Mouse (Mus musculus) lung, embryonic 16.5 days (tissue): Measurements from ENCODE around the gene Prpsap1. TPM values are rescaled to one million over a fixed set of nuclear protein-coding genes. Genes with fewer than 3 reads are reported as not detected.

Experiments
- ATAC-seq: fragments of 200-750 bp; cut with Nextera tagmentation; 2 replicates; pipeline ENCODE4 v1.8.0; 2017; ENCODE audit warnings: low read depth, mild to moderate bottlenecking, moderate library complexity
- H3K27ac ChIP-seq: fragments of 300-500 bp; sonication (generic); 2 replicates; pipeline ENCODE4 v1.5.1; 2014; ENCODE audit warnings: mild to moderate bottlenecking, control low read depth, low read length
- H3K27me3 ChIP-seq: fragments of 300-500 bp; sonication (generic); 2 replicates; pipeline ENCODE4 v1.6.1; 2014; ENCODE audit warnings: low read depth, low read length, mixed read lengths; ENCODE audit not compliant: control insufficient read depth, insufficient read depth
- H3K36me3 ChIP-seq: fragments of 300-500 bp; sonication (generic); 2 replicates; pipeline ENCODE4 v1.6.1; 2014; ENCODE audit warnings: low read length; ENCODE audit not compliant: control insufficient read depth, insufficient read depth
- H3K4me1 ChIP-seq: fragments of 300-500 bp; sonication (generic); replicated peaks from 2 replicates; pipeline ENCODE4 v1.6.1; 2014; ENCODE audit warnings: low read length, mixed read lengths; ENCODE audit not compliant: control insufficient read depth, insufficient read depth
- H3K4me2 ChIP-seq: fragments of 300-500 bp; sonication (generic); 2 replicates; pipeline ENCODE4 v1.6.1; 2014; ENCODE audit warnings: low read depth, low read length, control low read depth
- H3K4me3 ChIP-seq: fragments of 300-500 bp; sonication (generic); 2 replicates; pipeline ENCODE4 v1.5.1; 2014; ENCODE audit warnings: mild to moderate bottlenecking, low read length, control low read depth
- H3K9ac ChIP-seq: fragments of 300-500 bp; sonication (generic); 2 replicates; pipeline ENCODE4 v1.6.1; 2014; ENCODE audit warnings: low read length, control low read depth
- H3K9me3 ChIP-seq: fragments of 300-500 bp; sonication (generic); 2 replicates; pipeline ENCODE4 v1.6.1; 2016; ENCODE audit warnings: low read length; ENCODE audit not compliant: control insufficient read depth
- WGBS: fragments of 180-500 bp; shearing (Covaris S2); extraction: QIAGEN DNeasy Blood & Tissue Kit; methylation state at CpG from one replicate; pipeline ENCODE4 v1.1.7; 2014; 5-methylcytosine and 5-hydroxymethylcytosine counted together
- polyA plus RNA-seq: library from polyadenylated mRNA; unstranded; fragments of >200 nt; fragmentation: Nextera tagmentation; extraction: Ambion mirVana; gene quantifications from 2 replicates; pipeline ENCODE4 v1.2.1, GENCODE M21; 2015

The Prpsap1 gene
- polyA plus RNA-seq, 1 experiment from 2014 or later: 177 TPM

DNA sequence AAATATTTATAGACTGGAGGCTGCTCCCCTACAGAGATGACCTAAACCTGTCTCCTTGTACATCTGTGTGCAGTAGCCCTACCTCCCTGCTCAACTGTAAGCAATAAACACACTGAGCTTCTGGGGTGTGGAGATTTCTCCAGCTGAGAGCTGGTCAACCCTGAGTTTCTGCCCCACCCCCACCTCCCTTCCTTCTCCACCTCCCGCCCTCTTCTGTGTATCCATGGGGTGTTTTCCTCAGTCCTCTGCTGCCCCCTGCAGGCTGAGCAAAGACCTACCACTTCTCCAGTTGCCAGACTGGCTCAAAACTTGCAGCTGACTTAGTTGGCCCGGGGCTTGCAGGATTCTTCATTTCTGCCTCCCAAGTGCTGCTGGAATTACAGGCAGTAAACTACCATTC, 30.2 kb downstream of the Prpsap1 start:
- Histone ChIP-seq H3K27ac (no peak overlapping the region), H3K36me3 (no peaks in the 10 kb centered on the region), H3K4me2 (no peak overlapping the region), H3K4me3 (no peak overlapping the region), H3K9me3 (no peaks in the 10 kb centered on the region), H3K4me1 (no peaks in the 10 kb centered on the region), H3K9ac (no peak overlapping the region), H3K27me3 (no peaks in the 10 kb centered on the region)
- peak; percentile 78 for ATAC-seq
- WGBS: 5% methylated on average over 2 of the region's 2 CpGs

DNA sequence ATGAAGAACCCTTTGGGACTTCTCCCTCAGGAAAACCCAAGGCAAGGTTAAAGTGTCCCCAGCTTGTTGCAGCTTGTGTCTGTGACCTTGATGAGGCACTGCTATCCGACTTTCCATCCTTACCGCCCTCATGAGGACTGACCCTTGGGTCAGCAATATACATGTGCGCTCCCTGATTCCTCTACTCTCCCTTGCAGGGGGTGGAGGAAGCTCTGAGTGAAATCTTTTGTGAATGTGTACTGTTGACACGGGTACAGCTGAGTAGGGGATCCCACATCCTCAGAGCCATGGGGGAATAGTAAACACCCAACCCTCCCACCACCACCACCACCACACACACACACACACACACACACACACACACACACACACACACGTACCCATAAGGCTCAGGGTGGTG, 30.7 kb downstream of the Prpsap1 start:
- no peak; the same call in none of the 2 replicates for ATAC-seq
- Histone ChIP-seq H3K9ac (no peak overlapping the region), H3K27ac (no peak overlapping the region), H3K27me3 (no peaks in the 10 kb centered on the region), H3K4me2 (no peak overlapping the region), H3K9me3 (no peaks in the 10 kb centered on the region), H3K4me1 (no peaks in the 10 kb centered on the region), H3K4me3 (no peak overlapping the region), H3K36me3 (no peaks in the 10 kb centered on the region)
- 56% methylated on average over 5 of the region's 5 CpGs for WGBS

DNA sequence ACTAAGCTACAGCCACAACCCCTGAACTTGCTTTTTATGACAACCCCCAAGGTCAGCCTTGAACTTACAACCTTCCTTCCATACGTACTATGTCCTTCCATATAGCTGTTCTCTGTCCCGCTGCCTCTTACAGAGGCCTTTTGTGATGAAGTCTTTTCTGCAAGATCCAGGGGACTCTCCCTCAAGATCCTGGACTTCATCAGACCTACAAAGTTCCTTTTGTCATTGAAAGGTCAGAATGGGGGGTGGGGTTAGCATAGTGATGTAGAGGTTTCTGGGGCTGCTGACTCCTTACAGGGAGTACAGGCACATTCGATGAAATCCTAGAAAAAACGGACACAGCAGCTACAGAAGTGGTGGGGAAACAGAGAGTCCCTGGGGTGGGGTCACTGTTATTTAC, 34.2 kb downstream of the Prpsap1 start:
- H3K27me3 ChIP-seq: no peaks in the 10 kb centered on the region
- H3K9ac ChIP-seq: no peak overlapping the region
- H3K4me2 ChIP-seq: no peak overlapping the region
- H3K36me3 ChIP-seq: no peaks in the 10 kb centered on the region
- no peak for ATAC-seq
- H3K27ac ChIP-seq: no peak overlapping the region
- no peak overlapping the region for H3K4me3 ChIP-seq
- no peaks in the 10 kb centered on the region for H3K9me3 ChIP-seq
- H3K4me1 ChIP-seq: no peaks in the 10 kb centered on the region
- 63% methylated on average over 4 of the region's 4 CpGs for WGBS

DNA sequence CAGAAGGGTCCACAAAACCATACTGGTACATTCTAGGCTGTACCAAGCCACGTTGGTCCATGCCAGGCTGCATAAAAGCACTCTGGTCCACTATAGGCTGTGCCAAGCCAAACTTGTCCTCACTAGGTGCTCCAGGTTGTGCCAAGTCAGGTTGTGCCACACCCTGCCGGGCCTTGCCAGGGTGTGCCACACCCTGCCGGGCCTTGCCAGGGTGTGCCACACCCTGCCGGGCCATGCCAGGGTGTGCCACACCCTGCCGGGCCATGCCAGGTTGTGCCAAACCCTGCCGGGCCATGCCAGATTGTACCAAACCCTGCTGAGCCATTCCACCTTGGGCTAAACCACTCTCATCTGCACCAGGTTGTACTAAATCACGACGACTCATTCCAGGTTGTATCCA, 37.8 kb downstream of the Prpsap1 start:
- no peak overlapping the region for H3K9ac ChIP-seq
- no peaks in the 10 kb centered on the region for H3K36me3 ChIP-seq
- H3K27me3 ChIP-seq: no peaks in the 10 kb centered on the region
- no peak overlapping the region for H3K4me3 ChIP-seq
- whole genome bisulfite sequencing: 77% methylated on average over 8 of the region's 8 CpGs
- H3K4me2 ChIP-seq: no peak overlapping the region
- no peaks in the 10 kb centered on the region for H3K9me3 ChIP-seq
- no peak for ATAC-seq
- H3K4me1 ChIP-seq: no peaks in the 10 kb centered on the region
- H3K27ac ChIP-seq: no peak overlapping the region

DNA sequence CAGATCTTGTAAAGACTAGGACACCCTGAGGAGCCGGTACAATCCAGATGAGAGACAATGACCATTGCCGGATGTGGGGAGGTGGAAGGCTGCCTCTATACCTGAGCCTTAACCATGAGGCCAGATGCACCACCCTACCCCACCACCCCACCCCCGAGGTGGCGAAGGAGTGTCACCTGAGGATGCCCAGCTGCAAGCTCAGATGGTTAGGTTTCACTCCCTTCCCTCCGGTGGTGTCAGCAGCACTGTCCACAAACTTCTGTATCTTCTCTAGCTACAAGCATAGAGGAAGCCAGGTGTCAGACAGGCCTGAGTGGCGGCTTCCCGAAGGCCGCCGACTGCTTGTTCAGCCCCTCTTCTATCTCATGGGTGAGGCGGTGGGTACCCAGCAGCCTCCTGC, 40.1 kb downstream of the Prpsap1 start:
- no peak overlapping the region for H3K4me2 ChIP-seq
- H3K4me3 ChIP-seq: no peak overlapping the region
- no peaks in the 10 kb centered on the region for H3K36me3 ChIP-seq
- no peak overlapping the region for H3K27ac ChIP-seq
- no peaks in the 10 kb centered on the region for H3K9me3 ChIP-seq
- H3K9ac ChIP-seq: no peak overlapping the region
- no peaks in the 10 kb centered on the region for H3K4me1 ChIP-seq
- H3K27me3 ChIP-seq: no peaks in the 10 kb centered on the region
- 85% methylated on average over 10 of the region's 10 CpGs for WGBS
- ATAC-seq: 0 out of 2 replicates have a peak, but pooled peaks have one; percentile 28

DNA sequence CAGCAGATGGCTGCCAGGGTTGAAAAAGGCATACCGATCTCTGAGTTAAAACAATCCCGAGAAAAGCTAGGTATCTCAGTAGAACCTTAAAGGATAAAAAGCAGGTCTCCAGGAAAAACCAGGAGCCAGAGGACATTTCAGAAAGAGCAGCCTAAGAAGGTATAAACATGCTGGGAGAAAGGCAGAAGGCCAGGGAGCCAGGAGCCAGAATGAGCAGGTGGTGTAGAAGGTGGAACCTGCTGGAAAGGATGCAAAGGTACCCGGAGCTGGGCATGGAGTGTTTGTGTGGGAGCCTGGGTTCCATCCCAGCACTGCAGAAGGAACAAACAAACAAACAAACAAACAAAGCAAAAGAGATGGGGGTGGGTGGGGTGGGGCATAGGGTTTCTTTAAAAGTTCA, 44.7 kb downstream of the Prpsap1 start:
- Histone ChIP-seq H3K9me3 (no peaks in the 10 kb centered on the region), H3K4me2 (no peak overlapping the region), H3K36me3 (no peaks in the 10 kb centered on the region), H3K4me3 (no peak overlapping the region), H3K4me1 (peaks cover 6% of the 10 kb centered on the region; the same call in 1 of the 2 replicates), H3K9ac (no peak overlapping the region), H3K27ac (no peak overlapping the region), H3K27me3 (peaks cover 9% of the 10 kb centered on the region; the same call in 1 of the 2 replicates)
- ATAC-seq: no peak
- WGBS: 88% methylated on average over 3 of the region's 3 CpGs

DNA sequence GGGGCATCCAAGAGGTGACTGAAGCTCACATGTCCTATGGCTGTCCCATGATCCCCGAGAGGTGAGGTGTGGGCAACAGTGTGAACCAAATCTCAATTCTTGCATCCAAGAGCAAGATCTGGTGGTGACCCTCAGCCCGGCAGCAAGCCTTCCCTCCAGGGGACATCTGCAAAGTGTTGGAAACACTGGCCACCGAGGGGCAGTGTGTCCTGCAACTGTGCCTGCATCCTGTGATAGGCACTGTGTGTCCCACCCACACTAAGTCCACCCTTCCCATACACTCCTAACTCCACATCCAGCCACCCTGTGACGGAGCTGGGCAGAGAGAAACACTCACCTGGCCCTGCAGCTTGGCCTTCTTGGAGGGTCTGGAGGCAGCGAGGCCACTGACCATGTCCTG, 46.2 kb downstream of the Prpsap1 start:
- Histone ChIP-seq H3K9ac (no peak overlapping the region), H3K27ac (no peak overlapping the region), H3K4me3 (no peak overlapping the region), H3K9me3 (no peaks in the 10 kb centered on the region), H3K4me1 (peaks cover 6% of the 10 kb centered on the region; the same call in 1 of the 2 replicates), H3K36me3 (no peaks in the 10 kb centered on the region), H3K4me2 (no peak overlapping the region), H3K27me3 (peaks cover 9% of the 10 kb centered on the region; the same call in 1 of the 2 replicates)
- no peak for ATAC-seq
- WGBS: 63% methylated on average over 5 of the region's 5 CpGs

DNA sequence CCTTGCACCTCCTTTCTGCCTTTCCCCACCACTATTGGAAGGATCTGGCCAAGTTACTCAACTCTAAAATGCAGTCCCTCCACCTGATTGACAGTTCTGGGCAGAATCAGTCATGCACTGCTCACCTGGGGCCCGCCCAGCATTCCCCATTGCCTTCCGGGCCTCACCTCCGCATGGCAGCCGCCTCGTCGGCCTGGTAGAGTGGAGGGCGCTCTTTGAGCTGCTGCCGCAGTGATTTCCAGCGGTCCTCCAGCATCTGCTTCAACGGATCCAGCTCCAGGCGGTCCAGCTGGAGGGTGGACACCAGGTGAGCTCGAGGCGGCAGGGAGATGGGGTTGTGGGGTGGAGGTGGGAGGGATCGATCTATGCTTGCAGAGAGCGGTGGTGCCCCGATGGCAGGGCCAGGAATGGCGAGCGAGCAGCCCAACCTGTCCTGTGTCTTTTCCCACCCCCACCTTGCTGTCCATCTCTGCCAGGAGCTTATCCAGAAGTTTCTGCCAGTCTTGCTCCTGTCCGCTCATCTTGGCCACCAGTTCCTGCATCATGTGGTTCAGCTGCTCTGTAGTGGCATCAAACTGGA, 47.6 kb downstream of the Prpsap1 start:
- peak overlapping the region; percentile 36 for H3K4me2 ChIP-seq
- peak overlapping the region; percentile 59 for H3K9ac ChIP-seq
- WGBS: 9% methylated on average over 19 of the region's 19 CpGs
- H3K27me3 ChIP-seq: peaks cover 9% of the 10 kb centered on the region; the same call in 1 of the 2 replicates
- H3K4me1 ChIP-seq: peaks cover 6% of the 10 kb centered on the region; the same call in 1 of the 2 replicates
- H3K36me3 ChIP-seq: no peaks in the 10 kb centered on the region
- no peaks in the 10 kb centered on the region for H3K9me3 ChIP-seq
- no peak overlapping the region for H3K4me3 ChIP-seq
- no peak overlapping the region for H3K27ac ChIP-seq
- no peak; the same call in 1 of the 2 replicates for ATAC-seq

DNA sequence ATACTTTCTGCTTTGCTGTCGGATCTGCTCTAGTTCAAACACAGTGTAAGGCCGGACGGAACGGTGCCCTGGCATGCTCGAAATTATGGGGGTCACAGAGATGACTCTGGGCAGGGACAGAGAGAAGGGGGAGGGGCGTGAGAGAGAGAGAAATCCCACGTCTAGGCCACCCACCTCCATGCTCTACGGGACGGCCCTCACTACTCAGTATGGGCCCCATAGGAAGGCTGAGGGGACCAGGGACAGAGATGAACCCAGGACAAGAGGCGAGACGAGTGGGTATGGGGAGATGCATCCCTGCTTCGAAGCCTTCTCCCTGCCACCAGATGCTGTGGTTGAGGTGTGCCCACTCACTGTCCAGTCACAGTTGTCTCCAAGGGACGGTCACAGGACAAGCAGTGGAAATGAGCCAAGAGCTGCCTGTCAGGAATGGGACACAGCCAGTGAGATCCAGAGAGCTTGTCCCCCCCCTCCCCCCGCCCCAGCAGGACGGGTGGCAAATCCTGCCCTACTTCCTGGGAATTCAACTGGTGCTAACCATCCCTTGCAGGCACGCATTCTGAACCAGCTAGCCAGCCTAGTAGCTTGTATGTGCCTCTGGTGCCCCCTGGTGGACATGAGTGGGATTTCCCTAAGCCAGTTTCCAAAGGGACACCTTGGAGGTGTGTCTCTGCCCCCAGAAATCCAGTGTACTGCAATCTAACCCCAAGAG, 48.2 kb downstream of the Prpsap1 start:
- Histone ChIP-seq H3K9ac (0 out of 2 replicates have a peak overlapping the region, but pooled peaks have one; percentile 22), H3K4me2 (no peak overlapping the region), H3K4me1 (peaks cover 6% of the 10 kb centered on the region; the same call in 1 of the 2 replicates), H3K27ac (no peak overlapping the region), H3K9me3 (no peaks in the 10 kb centered on the region), H3K36me3 (no peaks in the 10 kb centered on the region), H3K4me3 (no peak overlapping the region), H3K27me3 (peaks cover 9% of the 10 kb centered on the region; the same call in 1 of the 2 replicates)
- peak; percentile 75 for ATAC-seq
- WGBS: 16% methylated on average over 16 of the region's 16 CpGs
